Mouse (Mus musculus): ENCODE measurements around the gene Rtbdn.

The Rtbdn gene

GRCm38 (mm10) chr8:84965731-84966291 is 19.0 kb downstream of the Rtbdn start:
- ChIA-PET POLR2A (interaction anchor here (0.5 to 30.0 kb wide), 61 partner anchors 9 to 413 kb away, joined by 3 to 992 read pairs (median 4); partner anchors contain the start of genes Calr (in 3 of the 4), Dhps (in 3 of the 4), Hook2 (in 2 of the 4) and Junb (in 2 of the 4)), CTCF (interaction anchor here in 3 of 4 experiments (0.6 to 2.8 kb wide), 17 partner anchors 9 to 150 kb away, joined by 3 to 34 read pairs (median 4); partner anchors contain the start of gene Junb (in 1 of the 3))

GRCm38 (mm10) chr8:84966603-84967002 is 19.8 kb downstream of the Rtbdn start:
- CTCF ChIA-PET, result interaction anchor here in 3 of 4 experiments (0.5 to 2.8 kb wide), 20 partner anchors 8 to 151 kb away, joined by 3 to 34 read pairs (median 4); partner anchors contain the start of genes Hook2 (in 1 of the 3) and Junb (in 1 of the 3)
- POLR2A ChIA-PET, result interaction anchor here (0.6 to 30.0 kb wide), 69 partner anchors 9 to 412 kb away, joined by 3 to 992 read pairs (median 4); partner anchors contain the start of genes Calr (in 3 of the 4), Dhps (in 3 of the 4), Hook2 (in 2 of the 4) and Junb (in 2 of the 4)

GRCm38 (mm10) chr8:84967532-84968304 is 20.9 kb downstream of the Rtbdn start:
- CTCF ChIA-PET, result interaction anchor here (0.7 to 2.8 kb wide), 12 partner anchors 8 to 152 kb away, joined by 3 to 34 read pairs (median 4); partner anchors contain the start of genes Hook2 (in 1 of the 4) and Junb (in 1 of the 4)
- POLR2A ChIA-PET, result interaction anchor here in 3 of 4 experiments (0.6 to 30.0 kb wide), 37 partner anchors 11 to 310 kb away, joined by 3 to 992 read pairs (median 5); partner anchors contain the start of genes Tnpo2 (in 3 of the 3), Dhps (in 2 of the 3), Hook2 (in 2 of the 3) and Junb (in 2 of the 3)

GRCm38 (mm10) chr8:84968650-84969049 is 21.9 kb downstream of the Rtbdn start:
- POLR2A ChIA-PET, result interaction anchor here (0.6 to 30.0 kb wide), 37 partner anchors 11 to 332 kb away, joined by 3 to 992 read pairs (median 4); partner anchors contain the start of genes Junb (in 3 of the 4), Dhps (in 2 of the 4), Hook2 (in 2 of the 4) and Tnpo2 (in 2 of the 4)
- CTCF ChIA-PET, result interaction anchor here (0.5 to 2.2 kb wide), 8 partner anchors 12 to 579 kb away, joined by 3 to 8 read pairs (median 4); partner anchors contain the start of gene Hook2 (in 1 of the 4)

- ChIA-PET POLR2A (interaction anchor here (0.6 to 30.0 kb wide), 48 partner anchors 10 to 331 kb away, joined by 3 to 992 read pairs (median 4); partner anchors contain the start of genes Tnpo2 (in 4 of the 4), Junb (in 3 of the 4), Calr (in 2 of the 4) and Dhps (in 2 of the 4)), CTCF (interaction anchor here in 3 of 4 experiments (0.5 to 1.8 kb wide), 8 partner anchors 13 to 44 kb away, joined by 3 to 6 read pairs (median 3); partner anchors contain the start of gene Hook2 (in 1 of the 3))
Measured at GRCm38 (mm10) chr8:84969241-84970134, 22.7 kb downstream of the Rtbdn start, which contains the start of the genes Gm49661, Prdx2 and Rnaseh2a. TSS of gene Gm49661 (minus strand) at chr8:84969433. TSS of gene Prdx2 (plus strand) at chr8:84969587. TSS of gene Rnaseh2a (minus strand) at chr8:84969767.

GRCm38 (mm10) chr8:84970135-84970790 is 23.5 kb downstream of the Rtbdn start:
- ChIA-PET POLR2A (interaction anchor here in 3 of 4 experiments (0.6 to 30.0 kb wide), 34 partner anchors 9 to 123 kb away, joined by 3 to 992 read pairs (median 4); partner anchors contain the start of genes Junb (in 3 of the 3), Tnpo2 (in 3 of the 3), Calr (in 2 of the 3) and Dhps (in 2 of the 3)), CTCF (interaction anchor here in 1 of 4 experiments (0.9 to 1.1 kb wide), 2 partner anchors 20 to 28 kb away, joined by 3 read pairs; partner anchors contain the start of gene Hook2)

GRCm38 (mm10) chr8:84970913-84971312 is 24.1 kb downstream of the Rtbdn start:
- POLR2A ChIA-PET, result interaction anchor here in 3 of 4 experiments (0.6 to 30.0 kb wide), 17 partner anchors 10 to 840 kb away, joined by 3 to 992 read pairs (median 5); partner anchors contain the start of genes Hook2 (in 2 of the 3), Junb (in 2 of the 3), Tnpo2 (in 2 of the 3) and Calr (in 1 of the 3)
- CTCF ChIA-PET, result interaction anchor here in 1 of 4 experiments (1.1 kb wide), 1 partner anchor 19 kb away, joined by 3 read pairs; the partner anchor contains the start of gene Hook2

- POLR2A ChIA-PET, result interaction anchor here (0.6 to 30.0 kb wide), 17 partner anchors 2 to 126 kb away, joined by 3 to 992 read pairs (median 74); partner anchors contain the start of genes Dhps (in 2 of the 4), Hook2 (in 2 of the 4), Junb (in 2 of the 4) and Tnpo2 (in 2 of the 4)
Measured at GRCm38 (mm10) chr8:84973079-84973478, 26.3 kb downstream of the Rtbdn start.

GRCm38 (mm10) chr8:84973803-84974542 is 27.2 kb downstream of the Rtbdn start:
- POLR2A ChIA-PET, result interaction anchor here (0.5 to 30.0 kb wide), 44 partner anchors 1 to 442 kb away, joined by 3 to 992 read pairs (median 10); partner anchors contain the start of genes Hook2 (in 4 of the 4), Dhps (in 3 of the 4), Trir (in 3 of the 4) and Asna1 (in 2 of the 4)
- CTCF ChIA-PET, result interaction anchor here (0.5 to 10.4 kb wide), 41 partner anchors 7 to 1612 kb away, joined by 3 to 250 read pairs (median 5); partner anchors contain the start of genes Hook2 (in 3 of the 4), Tnpo2 (in 2 of the 4) and Man2b1 (in 1 of the 4)

More at GRCm38 (mm10) chr8:84973079-84973478, 26.3 kb downstream of the Rtbdn start:
- CTCF ChIA-PET, result interaction anchor here in 2 of 4 experiments (0.7 to 10.4 kb wide), 7 partner anchors 15 to 484 kb away, joined by 3 to 250 read pairs (median 74); partner anchors contain the start of gene Hook2 (in 2 of the 2)

- CTCF ChIA-PET, result interaction anchor here (0.5 to 10.4 kb wide), 47 partner anchors 8 to 482 kb away, joined by 3 to 250 read pairs (median 5); partner anchors contain the start of genes Hook2 (in 3 of the 4), Tnpo2 (in 2 of the 4) and Man2b1 (in 1 of the 4)
- POLR2A ChIA-PET, result interaction anchor here (0.5 to 30.0 kb wide), 55 partner anchors 2 to 442 kb away, joined by 3 to 992 read pairs (median 8); partner anchors contain the start of genes Hook2 (in 4 of the 4), Dhps (in 3 of the 4), Trir (in 3 of the 4) and Asna1 (in 2 of the 4)
Measured at GRCm38 (mm10) chr8:84974543-84975142, 27.9 kb downstream of the Rtbdn start.

- ChIA-PET CTCF (interaction anchor here (0.6 to 10.4 kb wide), 54 partner anchors 9 to 507 kb away, joined by 3 to 250 read pairs (median 5); partner anchors contain the start of genes Hook2 (in 3 of the 4), Tnpo2 (in 2 of the 4), Dnase2a (in 1 of the 4) and Nacc1 (in 1 of the 4)), POLR2A (interaction anchor here (0.5 to 30.0 kb wide), 89 partner anchors 3 to 448 kb away, joined by 3 to 992 read pairs (median 10); partner anchors contain the start of genes Hook2 (in 4 of the 4), Asna1 (in 3 of the 4), Dhps (in 3 of the 4) and Tnpo2 (in 3 of the 4))
Measured at GRCm38 (mm10) chr8:84975434-84975833, 28.6 kb downstream of the Rtbdn start.

GRCm38 (mm10) chr8:84976031-84976762 is 29.4 kb downstream of the Rtbdn start:
- ChIA-PET POLR2A (interaction anchor here (0.5 to 30.0 kb wide), 116 partner anchors 4 to 910 kb away, joined by 3 to 992 read pairs (median 8); partner anchors contain the start of genes Hook2 (in 4 of the 4), Asna1 (in 3 of the 4), Calr (in 3 of the 4) and Dhps (in 3 of the 4)), CTCF (interaction anchor here (0.6 to 10.4 kb wide), 52 partner anchors 9 to 506 kb away, joined by 3 to 250 read pairs (median 6); partner anchors contain the start of genes Hook2 (in 3 of the 4), Tnpo2 (in 2 of the 4), Trir (in 2 of the 4) and Dnase2a (in 1 of the 4))

All from embryonic stem cell, embryonic (primary cell).